Mouse (Mus musculus): ENCODE results near the gene Prkcz. TPM values are rescaled to one million over a fixed set of nuclear protein-coding genes. Genes with fewer than 3 reads are reported as not detected.

Gene Prkcz
- total RNA-seq, 2 experiments from 2014 or later = 2.6 to 3.0 TPM

GRCm38 (mm10) chr4:155243233-155243632 lies 117.9 kb downstream of the Prkcz start:
- DNase-seq = no peak

GRCm38 (mm10) chr4:155242292-155242691 lies 118.9 kb downstream of the Prkcz start:
- DNase-seq = no peak

GRCm38 (mm10) chr4:155241789-155242188 lies 119.4 kb downstream of the Prkcz start:
- no peak for DNase-seq

GRCm38 (mm10) chr4:155239494-155239893 lies 121.7 kb downstream of the Prkcz start:
- no peak for DNase-seq

- DNase-seq = no peak
Observed at GRCm38 (mm10) chr4:155238276-155238675, 122.9 kb downstream of the Prkcz start.

- DNase-seq = no peak
Observed at GRCm38 (mm10) chr4:155236737-155237385, 124.3 kb downstream of the Prkcz start.

GRCm38 (mm10) chr4:155235311-155236119 lies 125.6 kb downstream of the Prkcz start:
- peak; percentile 86 for DNase-seq

GRCm38 (mm10) chr4:155234371-155235310 lies 126.5 kb downstream of the Prkcz start:
- no peak for DNase-seq

GRCm38 (mm10) chr4:155233878-155234277 lies 127.3 kb downstream of the Prkcz start:
- DNase-seq = peak; percentile 77

- no peak for DNase-seq
Observed at GRCm38 (mm10) chr4:155228461-155228860, 132.7 kb downstream of the Prkcz start.

- DNase-seq = no peak
Observed at GRCm38 (mm10) chr4:155227986-155228385, 133.2 kb downstream of the Prkcz start.

GRCm38 (mm10) chr4:155225918-155226317 lies 135.2 kb downstream of the Prkcz start:
- DNase-seq = no peak

GRCm38 (mm10) chr4:155223594-155224528 lies 137.3 kb downstream of the Prkcz start:
- no peak for DNase-seq

- peak; percentile 100 for DNase-seq
Observed at GRCm38 (mm10) chr4:155222841-155223593, 138.1 kb downstream of the Prkcz start.

GRCm38 (mm10) chr4:155222552-155222840 lies 138.7 kb downstream of the Prkcz start, which contains the start of gene Ski:
TSS of gene Ski (minus strand) at chr4:155222592.
- DNase-seq = no peak

- peak; percentile 84 for DNase-seq
Observed at GRCm38 (mm10) chr4:155221599-155222551, 139.3 kb downstream of the Prkcz start.

GRCm38 (mm10) chr4:155221106-155221505 lies 140.1 kb downstream of the Prkcz start:
- no peak for DNase-seq

GRCm38 (mm10) chr4:155220213-155221100 lies 140.7 kb downstream of the Prkcz start:
- peak; percentile 42 for DNase-seq

All from gastrocnemius, postnatal 10 days (tissue).